Mouse (Mus musculus) heart, embryonic 14.5 days (tissue): ENCODE data around the gene AU040320. TPM values are rescaled to one million over a fixed set of nuclear protein-coding genes. Genes with fewer than 3 reads are reported as not detected.
A peak's percentile ranks its signal among the peaks of the same experiment; 100 is the strongest.

ENCODE experiments used
- ATAC-seq: fragments of 200-750 bp; cut with Nextera tagmentation; 2 replicates; pipeline ENCODE4 v1.8.0; 2017; ENCODE audit warnings: low read depth, moderate TSS enrichment; ENCODE audit not compliant: insufficient number of reproducible peaks, insufficient read depth, low FRiP score
- H3K27ac ChIP-seq, 2 experiments: fragments of 200-500 bp in 1 of 2; fragments of 300-500 bp in 1 of 2; sonication (generic) in 1 of 2; replicated peaks in 1 of 2; 2 replicates each; pipeline ENCODE4 v1.5.1; 2012 to 2014; ENCODE audit warnings: low read depth in 2 of 2, low read length in 2 of 2, control low read depth in 1 of 2, mild to moderate bottlenecking in 1 of 2, mixed read lengths in 1 of 2; ENCODE audit not compliant: control insufficient read depth in 1 of 2, insufficient read depth in 1 of 2
- H3K27me3 ChIP-seq: fragments of 300-500 bp; sonication (generic); 2 replicates; pipeline ENCODE4 v1.6.1; 2014; ENCODE audit warnings: mild to moderate bottlenecking, low read length, control low read depth; ENCODE audit not compliant: control insufficient read depth, insufficient read depth
- H3K36me3 ChIP-seq: fragments of 300-500 bp; sonication (generic); 2 replicates; pipeline ENCODE4 v1.6.1; 2014; ENCODE audit warnings: mild to moderate bottlenecking, control low read depth, low read length, mixed read lengths; ENCODE audit not compliant: control insufficient read depth, insufficient read depth
- H3K4me1 ChIP-seq, 2 experiments: fragments of 200-500 bp in 1 of 2; fragments of 300-500 bp in 1 of 2; sonication (generic) in 1 of 2; 2 replicates each; pipeline ENCODE4 v1.6.1; 2012 to 2014; ENCODE audit warnings: low read length in 2 of 2, control low read depth in 1 of 2, mixed read lengths in 1 of 2; ENCODE audit not compliant: control insufficient read depth in 2 of 2, insufficient read depth in 2 of 2
- H3K4me2 ChIP-seq: fragments of 300-500 bp; sonication (generic); 2 replicates; pipeline ENCODE4 v1.6.1; 2014; ENCODE audit warnings: mild to moderate bottlenecking, low read length
- H3K4me3 ChIP-seq, 2 experiments: fragments of 200-500 bp in 1 of 2; fragments of 300-500 bp in 1 of 2; sonication (generic) in 1 of 2; 2 replicates each; pipeline ENCODE4 v1.5.1; 2012 to 2014; ENCODE audit warnings: low read length in 2 of 2, mild to moderate bottlenecking in 2 of 2, control low read depth in 1 of 2, low read depth in 1 of 2, moderate library complexity in 1 of 2; ENCODE audit not compliant: control insufficient read depth in 1 of 2, insufficient read depth in 1 of 2
- H3K9ac ChIP-seq: fragments of 300-500 bp; sonication (generic); 2 replicates; pipeline ENCODE4 v1.6.1; 2014; ENCODE audit warnings: mild to moderate bottlenecking, low read length
- H3K9me3 ChIP-seq: fragments of 300-500 bp; sonication (generic); 2 replicates; pipeline ENCODE4 v1.6.1; 2016; ENCODE audit warnings: low read length, control low read depth; ENCODE audit not compliant: control insufficient read depth
- WGBS: fragments of 180-500 bp; shearing (Covaris S2); extraction: QIAGEN DNeasy Blood & Tissue Kit; methylation state at CpG from one replicate; pipeline ENCODE4 v1.1.7; 2014; 5-methylcytosine and 5-hydroxymethylcytosine counted together
- polyA plus RNA-seq: library from polyadenylated mRNA; unstranded; fragments of >200 nt; fragmentation: Nextera tagmentation; extraction: Ambion mirVana; gene quantifications from 2 replicates; pipeline ENCODE4 v1.2.1, GENCODE M21; 2014

AU040320 gene
- 22.3 and 23.0 TPM in 2 replicates for polyA plus RNA-seq

DNA sequence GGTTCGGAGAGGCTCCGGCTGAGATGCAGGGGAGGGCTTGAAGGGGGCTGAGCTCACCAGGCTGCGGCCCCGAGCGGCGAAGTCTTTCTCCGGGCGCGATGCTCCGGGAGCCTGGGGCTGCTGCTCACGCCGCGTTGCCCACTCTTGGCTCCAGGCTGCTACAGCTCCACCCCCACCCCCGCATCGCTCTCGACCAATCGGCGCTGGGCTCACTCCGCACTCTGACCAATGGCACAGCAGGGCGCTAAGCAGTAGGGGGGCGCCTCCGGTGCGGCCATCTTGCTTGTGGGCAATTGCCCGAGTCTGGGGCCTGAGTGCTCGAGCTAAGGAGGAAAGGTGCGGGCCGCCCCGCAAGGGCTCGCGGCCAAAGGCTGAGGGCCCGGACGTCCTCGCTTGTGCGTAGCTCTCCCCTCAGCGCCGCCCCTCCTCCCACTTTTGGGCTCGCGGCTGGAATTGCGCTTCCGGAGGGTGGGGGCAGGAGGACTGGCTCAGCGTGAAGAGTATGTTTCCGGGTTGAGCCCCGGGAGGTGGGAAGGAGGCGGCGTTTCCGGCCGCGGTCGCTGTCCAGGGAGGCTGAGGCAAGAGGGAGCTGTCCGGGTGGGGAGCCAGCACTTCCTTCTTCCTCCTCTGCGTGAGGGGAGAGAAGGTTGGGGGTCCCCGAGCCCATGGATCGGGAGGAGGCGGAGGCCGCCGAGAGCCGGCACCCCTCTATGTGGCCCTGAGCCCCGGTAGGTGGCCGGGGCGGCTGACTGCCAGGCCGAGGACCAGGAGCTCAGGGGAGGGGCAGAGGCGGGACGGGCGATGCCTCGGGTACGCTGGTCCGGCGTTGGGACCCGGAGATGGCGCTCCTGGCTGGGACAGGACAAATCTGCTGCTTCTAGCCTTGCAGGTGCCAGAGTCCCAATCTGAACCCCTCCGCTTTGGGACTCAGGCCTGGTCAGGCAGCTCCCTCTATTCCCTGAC lies at the start of gene AU040320, which contains the start of gene Ncdn:
AU040320 (plus strand) TSS at position 277 of the 963 bp plus-strand sequence.
Ncdn (minus strand) TSS at position 171 of the 963 bp plus-strand sequence.
- ATAC-seq, result peak; percentile 99
- peaks cover 10 to 21% of the 10 kb centered on the region in 2 experiments; a peak in 3 of 4 replicates for H3K4me1 ChIP-seq
- peak within 1 kb of the TSS; percentile 80 to 88 for H3K4me3 ChIP-seq
- peak within 1 kb of the TSS; percentile 89 to 92 for H3K27ac ChIP-seq
- H3K36me3 ChIP-seq, result peaks cover 30% of the 10 kb centered on the region
- WGBS, result under 1% methylated on average over 70 of the region's 71 CpGs
- H3K27me3 ChIP-seq, result no peaks in the 10 kb centered on the region
- H3K9ac ChIP-seq, result peak within 1 kb of the TSS; percentile 84
- H3K9me3 ChIP-seq, result no peaks in the 10 kb centered on the region
- H3K4me2 ChIP-seq, result peak within 1 kb of the TSS; percentile 96

DNA sequence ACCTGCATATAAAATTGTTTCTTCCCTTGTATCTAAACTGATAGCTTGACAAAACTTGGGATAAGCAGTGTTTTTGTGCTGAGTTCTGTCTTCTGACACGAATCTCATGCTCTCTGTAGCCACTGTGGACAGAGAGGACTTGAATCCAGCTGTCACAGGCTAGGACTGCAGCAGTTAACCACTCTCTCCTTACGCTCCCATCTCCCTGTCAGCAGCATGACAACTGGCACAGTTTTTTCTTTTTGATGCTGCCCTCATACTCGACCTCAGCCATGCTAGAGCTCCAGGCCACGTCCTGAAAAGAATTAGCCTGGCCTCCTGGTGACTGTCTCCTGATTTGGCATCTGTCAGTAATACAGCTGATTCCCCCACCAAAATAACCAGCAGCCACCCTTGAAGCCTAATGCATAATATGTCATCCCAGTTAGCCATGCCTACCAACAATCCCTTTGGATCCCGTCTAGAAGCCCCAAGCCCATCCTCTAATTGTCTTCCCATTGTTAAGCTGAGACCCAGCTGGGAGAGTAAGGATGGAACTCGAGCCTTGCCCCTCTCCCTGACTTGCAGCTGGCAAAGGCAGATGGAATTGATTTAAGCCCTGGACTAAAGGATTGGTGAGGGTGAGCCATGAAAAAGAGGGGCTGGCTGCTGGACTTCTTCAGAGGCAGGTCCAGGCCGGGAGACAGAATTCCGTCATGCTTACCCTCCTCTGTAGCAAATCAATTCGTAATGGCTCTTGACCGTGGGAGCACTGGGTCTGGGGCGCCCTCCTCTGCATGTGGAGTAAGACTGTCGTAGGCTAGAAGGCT lies 46.5 kb upstream of the AU040320 start:
- peaks cover 91% of the 10 kb centered on the region for H3K36me3 ChIP-seq
- H3K4me3 ChIP-seq, result no peak overlapping the region
- no peak overlapping the region for H3K27ac ChIP-seq
- H3K27me3 ChIP-seq, result no peaks in the 10 kb centered on the region
- H3K9me3 ChIP-seq, result no peaks in the 10 kb centered on the region
- no peak for ATAC-seq
- H3K4me1 ChIP-seq, result no peaks in the 10 kb centered on the region
- H3K4me2 ChIP-seq, result no peak overlapping the region
- 81% methylated on average over 12 of the region's 12 CpGs for WGBS
- H3K9ac ChIP-seq, result no peak overlapping the region

- Histone ChIP-seq H3K27ac (no peak overlapping the region), H3K9ac (no peak overlapping the region), H3K36me3 (peaks cover 90% of the 10 kb centered on the region), H3K4me2 (no peak overlapping the region), H3K9me3 (no peaks in the 10 kb centered on the region), H3K4me3 (no peak overlapping the region), H3K4me1 (no peaks in the 10 kb centered on the region), H3K27me3 (no peaks in the 10 kb centered on the region)
- ATAC-seq, result no peak
- 83% methylated on average over 5 of the region's 5 CpGs for WGBS
Measured at GRCm38 (mm10) chr4:126707439-126707826, 45.9 kb upstream of the AU040320 start.

GRCm38 (mm10) chr4:126732111-126732510 lies 21.2 kb upstream of the AU040320 start:
- Histone ChIP-seq H3K9ac (no peak overlapping the region), H3K4me2 (peak overlapping the region; percentile 31), H3K9me3 (no peaks in the 10 kb centered on the region), H3K36me3 (no peaks in the 10 kb centered on the region), H3K4me3 (peak overlapping the region in 1 of 2 experiments; percentile 1; a peak in 1 of 4 replicates), H3K4me1 (peaks cover 0 to 13% of the 10 kb centered on the region in 2 experiments; a peak in 2 of 4 replicates), H3K27ac (no peak overlapping the region), H3K27me3 (peaks cover 84% of the 10 kb centered on the region)
- whole genome bisulfite sequencing, result 3% methylated on average over 18 of the region's 18 CpGs
- ATAC-seq, result no peak

GRCm38 (mm10) chr4:126732531-126733380 lies 20.6 kb upstream of the AU040320 start:
- 6% methylated on average over 26 of the region's 26 CpGs for WGBS
- Histone ChIP-seq H3K27me3 (peaks cover 90% of the 10 kb centered on the region), H3K9me3 (no peaks in the 10 kb centered on the region), H3K4me3 (peak overlapping the region in 1 of 2 experiments; percentile 1; a peak in 1 of 4 replicates), H3K4me2 (peak overlapping the region; percentile 31), H3K4me1 (peaks cover 0 to 13% of the 10 kb centered on the region in 2 experiments; a peak in 2 of 4 replicates), H3K27ac (no peak overlapping the region), H3K9ac (no peak overlapping the region), H3K36me3 (no peaks in the 10 kb centered on the region)
- ATAC-seq, result no peak

DNA sequence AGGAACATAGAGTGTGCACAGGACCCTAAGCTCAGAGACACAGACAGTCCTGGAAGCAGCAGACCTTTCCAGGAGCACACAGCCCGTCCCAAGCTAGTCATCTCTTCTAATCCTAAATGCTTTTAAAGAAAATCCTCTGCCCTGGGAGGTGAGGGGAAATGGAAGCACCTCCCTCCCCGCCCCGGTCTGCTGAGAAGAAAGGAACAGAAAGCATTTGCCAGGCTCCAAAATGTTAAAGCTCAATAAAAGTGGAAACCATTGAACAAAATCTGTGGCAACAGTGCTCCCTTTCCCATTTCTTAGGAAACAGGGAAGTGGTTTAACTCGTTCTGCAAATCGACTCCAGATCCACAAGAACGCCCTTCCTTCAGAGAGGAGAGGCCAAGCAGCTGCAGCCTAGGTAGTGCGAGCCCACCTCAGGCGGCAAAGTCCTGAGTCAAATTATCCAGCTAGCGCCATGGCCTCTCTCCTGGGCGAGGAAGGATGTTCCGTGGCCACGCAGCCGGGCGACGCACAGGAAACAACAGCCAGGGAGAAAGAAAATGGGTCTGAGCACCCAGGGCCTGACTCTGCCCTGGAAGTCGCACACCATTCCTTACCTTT lies 19.2 kb upstream of the AU040320 start:
- no peaks in the 10 kb centered on the region for H3K36me3 ChIP-seq
- peaks cover 97% of the 10 kb centered on the region for H3K27me3 ChIP-seq
- no peaks in the 10 kb centered on the region for H3K9me3 ChIP-seq
- ATAC-seq, result no peak
- H3K9ac ChIP-seq, result no peak overlapping the region
- H3K4me2 ChIP-seq, result no peak overlapping the region
- no peak overlapping the region; a peak in 1 of 4 replicates for H3K4me3 ChIP-seq
- no peak overlapping the region for H3K27ac ChIP-seq
- 3% methylated on average over 16 of the region's 16 CpGs for WGBS
- H3K4me1 ChIP-seq, result peaks cover 0 to 13% of the 10 kb centered on the region in 2 experiments; a peak in 2 of 4 replicates
